Comparison of ENCODE assay signal across 20 mouse cellular contexts in genomic region chr9:62721791-62722190, GRCm38 (mm10). TPM values are rescaled to one million over a fixed set of nuclear protein-coding genes. Genes with fewer than 3 reads are reported as not detected.
DNase-seq lines count a peak whose midpoint lies in the region; ATAC-seq and TF ChIP-seq lines count a peak whose summit lies in the region.
"Had no signal": no experiment of that assay in that cellular context is flagged by ENCODE, and none has a peak within 500 bp of the region (broad histone marks: within the 10 kb centered on the region; RNA-seq: fewer than 3 reads in every experiment).

No protein-coding gene starts in this region.

- WGBS in hindbrain, embryonic 11.5 days = 79% methylated on average over 2 of the region's 2 CpGs
- 71% methylated on average over 2 of the region's 2 CpGs for WGBS in hindbrain, postnatal 0 days
- 54% methylated on average over 2 of the region's 2 CpGs for WGBS in embryonic facial prominence, embryonic 11.5 days
- WGBS in limb, embryonic 12.5 days = 30% methylated on average over 2 of the region's 2 CpGs

- DNase-seq in hindbrain, embryonic 11.5 days (ENCODE audit: low spot score) = peak; percentile 20
- no peak for DNase-seq in hindbrain, postnatal 0 days (ENCODE audit: low spot score)
- peak; percentile 58 for DNase-seq in embryo, embryonic 10.5 days (ENCODE audit: low spot score)
- peak; percentile 88 for DNase-seq in embryonic facial prominence, embryonic 11.5 days (ENCODE audit: low spot score)
- DNase-seq in MN1 (ENCODE audit: low spot score) = no peak
- DNase-seq in cerebellum, adult 18-20 months = no peak
- DNase-seq: forebrain, postnatal 0 days; gastrocnemius, adult 2 months; kidney, adult 2 months; kidney, postnatal 25 days; liver, embryonic 13.5 days; lung, postnatal 10 days; right cerebral cortex, postnatal 14 days had no signal

- H3K4me1 ChIP-seq in hindbrain, embryonic 11.5 days (replicated peaks; ENCODE audit: control insufficient read depth, insufficient read depth, low read length) = no peaks in the 10 kb centered on the region
- H3K4me1 ChIP-seq in hindbrain, postnatal 0 days (ENCODE audit: insufficient read depth, low read length) = peaks cover 3% of the 10 kb centered on the region; the same call in 1 of the 2 replicates
- peaks cover 9% of the 10 kb centered on the region for H3K4me1 ChIP-seq in embryonic facial prominence, embryonic 11.5 days (ENCODE audit: control insufficient read depth, insufficient read depth, low read length)
- peaks cover 74% of the 10 kb centered on the region for H3K4me1 ChIP-seq in limb, embryonic 12.5 days (replicated peaks)
- H3K4me1 ChIP-seq: liver, embryonic 13.5 days had no signal

- TF ChIP-seq CTCF in hindbrain, postnatal 0 days (IDR thresholded peaks at IDR 0.05; ENCODE audit: low read depth) = no peak

- H3K9ac ChIP-seq in hindbrain, embryonic 11.5 days (ENCODE audit: low read depth, low read length) = no peak overlapping the region
- no peak overlapping the region for H3K9ac ChIP-seq in hindbrain, postnatal 0 days (replicated peaks; ENCODE audit: low read length)
- no peak overlapping the region for H3K9ac ChIP-seq in embryonic facial prominence, embryonic 11.5 days (replicated peaks; ENCODE audit: low read length)
- no peak overlapping the region for H3K9ac ChIP-seq in limb, embryonic 12.5 days (replicated peaks)
- H3K9ac ChIP-seq: forebrain, postnatal 0 days; hindbrain, embryonic 15.5 days; liver, embryonic 13.5 days; neural tube, embryonic 12.5 days; stomach, embryonic 15.5 days had no signal

- no peak overlapping the region for H3K4me2 ChIP-seq in hindbrain, embryonic 11.5 days (replicated peaks; ENCODE audit: low read depth, low read length)
- no peak overlapping the region for H3K4me2 ChIP-seq in hindbrain, postnatal 0 days (ENCODE audit: low read depth, low read length)
- no peak overlapping the region for H3K4me2 ChIP-seq in embryonic facial prominence, embryonic 11.5 days (ENCODE audit: low read depth, low read length)
- 0 out of 2 replicates have a peak overlapping the region, but pooled peaks have one; percentile 4 for H3K4me2 ChIP-seq in limb, embryonic 12.5 days
- H3K4me2 ChIP-seq: hindbrain, embryonic 15.5 days; liver, embryonic 13.5 days; neural tube, embryonic 12.5 days; stomach, embryonic 15.5 days had no signal

- H3K9me3 ChIP-seq in hindbrain, embryonic 11.5 days (ENCODE audit: control insufficient read depth, low read length) = no peaks in the 10 kb centered on the region
- H3K9me3 ChIP-seq in hindbrain, postnatal 0 days (ENCODE audit: low read length) = no peaks in the 10 kb centered on the region
- H3K9me3 ChIP-seq in embryonic facial prominence, embryonic 11.5 days (replicated peaks; ENCODE audit: control insufficient read depth, low read length) = no peaks in the 10 kb centered on the region
- H3K9me3 ChIP-seq in limb, embryonic 12.5 days = no peaks in the 10 kb centered on the region
- H3K9me3 ChIP-seq: hindbrain, embryonic 15.5 days; liver, embryonic 13.5 days; neural tube, embryonic 12.5 days; stomach, embryonic 15.5 days had no signal

- no peak overlapping the region for H3K27ac ChIP-seq in hindbrain, embryonic 11.5 days (ENCODE audit: low read depth, low read length)
- H3K27ac ChIP-seq in hindbrain, postnatal 0 days = no peak overlapping the region
- peak overlapping the region; percentile 80; the same call in 1 of the 2 replicates for H3K27ac ChIP-seq in embryonic facial prominence, embryonic 11.5 days (replicated peaks; ENCODE audit: low read depth, low read length)
- peak overlapping the region; percentile 92 for H3K27ac ChIP-seq in limb, embryonic 12.5 days
- H3K27ac ChIP-seq: gastrocnemius, adult 2 months; hindbrain, embryonic 15.5 days; liver, embryonic 13.5 days; neural tube, embryonic 12.5 days; stomach, embryonic 15.5 days had no signal

- no peaks in the 10 kb centered on the region for H3K27me3 ChIP-seq in hindbrain, embryonic 11.5 days (ENCODE audit: control insufficient read depth, insufficient read depth, low read length)
- H3K27me3 ChIP-seq in hindbrain, postnatal 0 days (ENCODE audit: insufficient read depth, low read length) = no peaks in the 10 kb centered on the region
- H3K27me3 ChIP-seq in embryonic facial prominence, embryonic 11.5 days (ENCODE audit: control insufficient read depth, insufficient read depth, low read length) = no peaks in the 10 kb centered on the region
- H3K27me3 ChIP-seq in limb, embryonic 12.5 days = 0 out of 2 replicates have a peak, but pooled peaks cover 6% of the 10 kb centered on the region
- H3K27me3 ChIP-seq: hindbrain, embryonic 15.5 days; liver, embryonic 13.5 days; neural tube, embryonic 12.5 days; stomach, embryonic 15.5 days had no signal

- no peak overlapping the region for H3K4me3 ChIP-seq in hindbrain, embryonic 11.5 days (ENCODE audit: low read depth, low read length)
- H3K4me3 ChIP-seq in hindbrain, postnatal 0 days (ENCODE audit: low read length) = no peak overlapping the region
- no peak overlapping the region for H3K4me3 ChIP-seq in embryonic facial prominence, embryonic 11.5 days (ENCODE audit: low read depth, low read length)
- no peak overlapping the region for H3K4me3 ChIP-seq in limb, embryonic 12.5 days (replicated peaks)
- H3K4me3 ChIP-seq: gastrocnemius, adult 2 months; hindbrain, embryonic 15.5 days; liver, embryonic 13.5 days; neural tube, embryonic 12.5 days; stomach, embryonic 15.5 days had no signal

- ATAC-seq in hindbrain, embryonic 11.5 days (ENCODE audit: low FRiP score) = no peak
- ATAC-seq in hindbrain, postnatal 0 days = no peak
- ATAC-seq in embryonic facial prominence, embryonic 11.5 days (replicated peaks; ENCODE audit: insufficient number of reproducible peaks, low FRiP score, low TSS enrichment, low read depth) = peak; percentile 88
- ATAC-seq in limb, embryonic 12.5 days (ENCODE audit: insufficient number of reproducible peaks, insufficient read depth, low FRiP score, low TSS enrichment, low read depth) = peak; percentile 75
- ATAC-seq: forebrain, postnatal 0 days had no signal

- no peaks in the 10 kb centered on the region for H3K36me3 ChIP-seq in hindbrain, embryonic 11.5 days (ENCODE audit: control insufficient read depth, insufficient read depth, low read length)
- H3K36me3 ChIP-seq in hindbrain, postnatal 0 days (ENCODE audit: insufficient read depth, low read length) = no peaks in the 10 kb centered on the region
- no peaks in the 10 kb centered on the region for H3K36me3 ChIP-seq in embryonic facial prominence, embryonic 11.5 days (replicated peaks; ENCODE audit: control insufficient read depth, insufficient read depth, low read depth, low read length)
- H3K36me3 ChIP-seq in limb, embryonic 12.5 days = no peaks in the 10 kb centered on the region
- H3K36me3 ChIP-seq: hindbrain, embryonic 15.5 days; liver, embryonic 13.5 days; neural tube, embryonic 12.5 days; stomach, embryonic 15.5 days had no signal

RNA-seq across cellular contexts. Expression of gene Itga11, which starts 44.2 kb away (rescaled TPM):
- polyA plus RNA-seq in hindbrain, embryonic 11.5 days (2014; fragmentation: Nextera tagmentation; extraction: Ambion mirVana) = 2.9 and 3.0 TPM in 2 replicates
- 1.7 and 2.1 TPM in 2 replicates for total RNA-seq in hindbrain, postnatal 0 days (2014; rRNA removed)
- polyA plus RNA-seq in hindbrain, postnatal 0 days (2015; fragmentation: Nextera tagmentation; extraction: Ambion mirVana) = 0.47 and 0.50 TPM in 2 replicates
- 2.5 and 2.7 TPM in 2 replicates for polyA plus RNA-seq in embryonic facial prominence, embryonic 11.5 days (2014; fragmentation: Nextera tagmentation; extraction: Ambion mirVana)
- 4.5 and 7.6 TPM in 2 replicates for polyA plus RNA-seq in limb, embryonic 12.5 days (2016; fragmentation: Nextera tagmentation; extraction: Ambion mirVana)
- total RNA-seq: granulocyte monocyte progenitor cell, adult 5-6 weeks; megakaryocyte-erythroid progenitor cell, adult 5-6 weeks; monocyte, adult 5-6 weeks had no signal

Comparison
In these comparisons a context has a peak if more than half of its experiments do, and no peak if none do; other contexts are left out.
1. DNase-seq: peak in hindbrain, embryonic 11.5 days (single experiment), embryo, embryonic 10.5 days (single experiment) and embryonic facial prominence, embryonic 11.5 days (single experiment); none in hindbrain, postnatal 0 days (single experiment), MN1 (single experiment) and cerebellum, adult 18-20 months (0 of 2).
2. ATAC-seq: peak in embryonic facial prominence, embryonic 11.5 days (single experiment) and limb, embryonic 12.5 days (single experiment); none in hindbrain, embryonic 11.5 days (single experiment) and hindbrain, postnatal 0 days (single experiment).
3. H3K27ac ChIP-seq: peak in embryonic facial prominence, embryonic 11.5 days (single experiment) and limb, embryonic 12.5 days (single experiment); none in hindbrain, embryonic 11.5 days (single experiment) and hindbrain, postnatal 0 days (single experiment).